Mouse (Mus musculus) embryo, embryonic 9.5 days (tissue): ENCODE data around the gene Pdxp.
"Not testable (repeated sequence)": the region's sequence is repeated elsewhere in the genome, so short reads cannot be mapped to it uniquely, and the experiment has no call there.

Experiments
- DNase-seq: peaks from one replicate; pipeline ENCODE4 v3.0.0-alpha.2; 2017; ENCODE audit errors: extremely low spot score

Pdxp gene

GRCm38 (mm10) chr15:78913632-78914090 lies at the start of gene Pdxp:
Gene Pdxp (plus strand): TSS chr15:78913919.
- DNase-seq = peak; percentile 97

GRCm38 (mm10) chr15:78868398-78868797 lies 45.3 kb upstream of the Pdxp start:
- peak; percentile 64 for DNase-seq

DNA sequence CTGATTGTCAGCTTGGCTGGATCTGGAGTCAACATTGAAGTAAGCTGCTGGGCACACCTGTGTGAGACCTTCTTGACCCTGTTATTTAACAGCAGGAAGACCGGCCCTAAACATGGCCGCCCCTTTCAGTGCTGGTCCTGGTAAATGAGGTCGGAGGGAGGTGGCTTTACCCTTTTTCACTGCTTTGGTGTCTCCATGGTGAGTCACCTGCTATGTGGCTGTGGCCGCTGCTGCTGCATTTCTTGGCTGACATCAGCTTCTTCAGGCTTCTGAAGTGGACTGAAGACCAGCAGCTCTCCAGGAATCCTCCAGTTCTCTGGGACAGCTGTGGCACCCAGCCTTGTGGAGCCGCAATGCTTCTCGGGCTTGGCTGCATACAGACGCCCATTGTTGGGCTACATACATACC lies 44.9 kb upstream of the Pdxp start:
- no peak for DNase-seq

- peak; percentile 56 for DNase-seq
Observed at GRCm38 (mm10) chr15:78869775-78870174, 43.9 kb upstream of the Pdxp start.

DNA sequence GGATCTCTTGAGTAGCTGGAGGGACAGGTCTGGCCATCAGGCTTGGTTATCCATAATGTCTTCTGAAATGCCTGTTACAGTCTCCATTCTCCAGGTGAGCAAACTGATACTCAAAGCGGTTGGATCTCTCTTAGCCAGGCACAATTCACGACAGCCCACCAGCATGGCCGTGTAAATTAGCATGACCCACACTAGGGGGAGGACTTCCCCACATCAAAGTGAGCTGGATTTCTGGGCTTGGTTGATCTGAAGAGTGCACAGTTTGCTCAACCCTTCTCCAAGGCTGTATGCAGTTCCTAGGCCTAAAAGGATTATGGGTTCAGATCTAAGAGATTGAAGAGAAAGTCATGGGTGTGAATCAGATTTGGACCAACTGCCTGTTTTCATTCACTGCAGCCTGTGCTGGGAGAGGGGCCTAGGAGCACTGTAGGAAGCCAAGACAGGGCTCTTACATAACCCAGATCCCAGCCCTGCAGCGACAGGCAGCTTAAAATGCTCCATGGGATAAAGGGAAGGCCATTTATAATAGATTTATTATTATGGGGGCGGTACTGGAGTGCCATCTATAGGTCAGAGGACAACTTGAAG lies 41.6 kb upstream of the Pdxp start:
- DNase-seq = no peak

DNA sequence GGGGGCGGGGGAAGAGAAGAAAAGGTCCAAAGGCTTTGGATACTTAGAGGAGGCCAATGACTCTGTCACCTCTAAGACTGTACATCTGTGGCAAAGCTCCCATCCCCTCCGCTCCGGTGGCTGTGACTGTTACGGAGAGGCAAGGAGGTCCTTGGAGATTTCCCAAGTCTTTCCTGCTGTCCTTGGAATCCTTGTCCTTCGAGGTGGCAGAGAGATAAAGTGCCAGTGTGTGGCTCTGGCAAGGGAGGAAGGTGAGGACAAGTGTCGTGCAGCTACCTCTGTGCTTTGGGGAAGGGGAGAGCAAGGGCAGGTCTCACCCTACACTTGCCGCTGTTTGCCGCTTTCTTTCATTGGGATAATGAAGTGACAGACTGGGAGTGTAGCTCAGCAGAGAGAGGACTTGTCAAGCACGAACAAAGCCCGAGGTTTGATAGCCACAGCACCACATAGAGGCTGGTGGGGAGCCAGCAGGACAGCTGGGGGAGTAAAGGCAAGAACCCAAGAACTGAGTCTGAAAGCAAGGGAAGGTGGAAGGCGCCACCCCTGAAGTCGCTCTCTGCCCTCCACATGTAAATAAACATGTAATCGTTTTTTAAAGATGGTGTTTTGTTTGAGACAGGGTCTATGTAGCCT lies 39.8 kb upstream of the Pdxp start:
- no peak for DNase-seq

- DNase-seq = no peak
Observed at GRCm38 (mm10) chr15:78874989-78875388, 38.7 kb upstream of the Pdxp start.

- DNase-seq = no peak
Observed at GRCm38 (mm10) chr15:78875537-78875936, 38.2 kb upstream of the Pdxp start.

DNA sequence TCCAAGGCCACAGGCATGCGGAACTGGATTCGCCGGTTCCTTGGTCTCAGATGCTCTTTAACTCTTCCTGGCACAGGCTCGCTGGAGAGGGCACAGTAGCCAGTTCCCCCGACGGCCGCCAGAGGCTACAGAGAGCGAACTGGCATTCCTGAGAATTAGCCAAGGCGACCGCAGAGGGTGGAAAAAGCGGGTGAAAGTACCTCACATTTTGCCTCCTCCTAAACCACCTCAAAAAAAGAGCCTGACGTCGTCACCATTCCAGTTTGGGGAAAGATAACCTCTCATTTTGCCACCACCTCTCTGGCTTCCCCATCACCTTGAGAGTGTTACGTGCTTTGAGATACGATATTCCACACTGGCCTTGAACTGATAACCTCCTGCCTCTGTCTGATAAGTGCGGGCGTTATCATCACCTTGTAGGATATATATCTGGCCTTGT lies 37.4 kb upstream of the Pdxp start:
- DNase-seq = peak; percentile 87

GRCm38 (mm10) chr15:78876991-78877809 lies 36.5 kb upstream of the Pdxp start, which contains the start of gene Gga1:
Gene Gga1 (plus strand): TSS chr15:78877190.
- peak; percentile 96 for DNase-seq

DNA sequence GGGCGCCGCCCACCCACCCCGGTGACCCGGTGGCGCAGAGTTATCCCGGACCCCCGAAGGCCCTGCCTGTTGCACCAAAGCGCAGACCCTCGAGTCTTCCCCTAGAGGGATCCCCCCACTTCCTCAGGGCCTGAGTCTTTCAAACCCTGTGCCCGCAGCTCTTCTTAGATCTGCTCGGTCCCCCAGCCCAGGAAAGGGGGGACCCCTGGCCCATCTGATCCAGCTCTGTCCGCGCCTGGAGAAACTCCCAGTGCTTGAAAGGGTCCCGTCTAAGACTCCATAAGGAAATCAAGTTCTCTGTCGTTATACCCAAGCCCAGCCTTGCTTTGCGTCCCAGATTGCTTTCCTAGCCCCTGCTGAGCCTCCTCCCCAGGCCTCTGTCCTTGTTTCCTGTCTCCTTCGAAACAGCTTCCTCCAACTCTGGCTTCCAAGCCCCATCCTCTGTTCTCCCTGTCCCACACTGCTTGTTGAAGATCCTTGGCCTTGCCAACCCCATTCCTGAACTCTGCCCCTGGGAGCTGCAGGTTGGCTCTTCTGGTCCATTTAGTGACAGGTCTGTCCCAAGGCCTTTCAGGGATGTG lies 35.8 kb upstream of the Pdxp start:
- no peak for DNase-seq

GRCm38 (mm10) chr15:78878792-78879516 lies 34.8 kb upstream of the Pdxp start:
- DNase-seq = not testable (repeated sequence)

DNA sequence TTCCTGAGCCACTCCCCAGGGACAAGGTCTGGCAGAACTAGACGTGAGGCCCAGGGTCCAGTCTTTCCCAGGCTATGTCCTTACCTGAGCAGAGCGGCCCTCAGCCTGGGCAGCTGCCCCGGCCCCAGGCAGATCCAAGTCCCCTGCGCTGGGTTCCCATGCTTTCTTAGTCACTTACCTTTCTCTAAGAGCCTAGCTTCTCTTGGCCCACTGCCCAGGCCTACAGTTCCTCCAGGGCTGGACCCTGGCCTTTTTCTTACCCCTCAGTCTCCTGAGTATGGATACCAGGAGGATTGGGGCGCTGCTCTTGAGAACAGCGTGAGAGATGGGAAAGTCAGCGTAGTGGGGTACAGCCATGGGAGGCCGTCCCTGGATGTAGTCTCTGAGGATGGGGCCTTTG lies 33.3 kb upstream of the Pdxp start:
- no peak for DNase-seq

- DNase-seq = no peak
Observed at GRCm38 (mm10) chr15:78881828-78882227, 31.9 kb upstream of the Pdxp start.

- DNase-seq = peak; percentile 49
Observed at GRCm38 (mm10) chr15:78889401-78889853, 24.3 kb upstream of the Pdxp start.

- no peak for DNase-seq
Observed at GRCm38 (mm10) chr15:78892440-78892839, 21.3 kb upstream of the Pdxp start.

DNA sequence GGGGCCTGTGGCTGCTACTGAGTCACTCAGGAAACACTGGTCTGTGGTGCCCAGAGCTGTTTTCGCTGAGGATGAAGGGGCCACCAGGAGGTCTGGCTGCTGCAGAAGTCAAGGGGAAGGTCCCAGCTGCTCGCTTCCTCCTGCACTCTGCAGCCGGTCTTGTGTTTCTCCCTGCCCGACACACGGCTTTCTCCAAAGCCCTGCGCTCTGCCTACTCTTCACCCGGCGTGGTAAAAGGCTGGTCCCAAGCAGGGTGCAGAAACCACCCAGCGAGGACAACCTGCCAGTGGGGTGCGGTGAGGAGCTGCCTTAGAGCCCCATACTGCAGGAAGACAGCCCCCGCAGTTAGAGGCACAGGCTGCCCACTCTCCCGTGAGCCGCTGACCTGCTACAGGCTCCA lies 19.0 kb upstream of the Pdxp start:
- no peak for DNase-seq

GRCm38 (mm10) chr15:78895741-78896140 lies 18.0 kb upstream of the Pdxp start:
- DNase-seq = no peak

DNA sequence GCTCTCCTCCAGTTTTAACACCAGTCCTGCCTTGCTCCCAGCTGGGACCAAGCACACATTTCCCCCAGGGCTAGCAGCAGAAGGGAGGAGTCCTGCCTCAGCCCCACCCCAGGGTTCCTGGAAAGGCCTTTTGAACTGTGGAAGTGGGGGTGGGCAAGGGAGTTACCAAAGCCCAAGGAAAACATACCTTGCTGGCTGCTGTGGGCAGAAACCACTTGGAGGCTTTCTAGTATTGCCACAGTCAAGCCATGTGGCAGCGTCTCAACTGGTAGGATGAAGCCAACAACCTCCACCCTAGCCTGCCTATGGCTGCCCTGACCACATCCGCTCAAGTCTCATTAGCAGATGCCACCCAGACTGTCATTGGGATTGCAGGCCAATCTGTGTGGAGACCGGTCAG lies 17.6 kb upstream of the Pdxp start:
- no peak for DNase-seq

GRCm38 (mm10) chr15:78897488-78897887 lies 16.2 kb upstream of the Pdxp start:
- no peak for DNase-seq

- DNase-seq = no peak
Observed at GRCm38 (mm10) chr15:78898507-78899001, 15.2 kb upstream of the Pdxp start.
